Mouse (Mus musculus): ENCODE data around the gene Prmt7.
"Not testable (repeated sequence)": the region's sequence is repeated elsewhere in the genome, so short reads cannot be mapped to it uniquely, and the experiment has no call there.

Gene Prmt7

DNA sequence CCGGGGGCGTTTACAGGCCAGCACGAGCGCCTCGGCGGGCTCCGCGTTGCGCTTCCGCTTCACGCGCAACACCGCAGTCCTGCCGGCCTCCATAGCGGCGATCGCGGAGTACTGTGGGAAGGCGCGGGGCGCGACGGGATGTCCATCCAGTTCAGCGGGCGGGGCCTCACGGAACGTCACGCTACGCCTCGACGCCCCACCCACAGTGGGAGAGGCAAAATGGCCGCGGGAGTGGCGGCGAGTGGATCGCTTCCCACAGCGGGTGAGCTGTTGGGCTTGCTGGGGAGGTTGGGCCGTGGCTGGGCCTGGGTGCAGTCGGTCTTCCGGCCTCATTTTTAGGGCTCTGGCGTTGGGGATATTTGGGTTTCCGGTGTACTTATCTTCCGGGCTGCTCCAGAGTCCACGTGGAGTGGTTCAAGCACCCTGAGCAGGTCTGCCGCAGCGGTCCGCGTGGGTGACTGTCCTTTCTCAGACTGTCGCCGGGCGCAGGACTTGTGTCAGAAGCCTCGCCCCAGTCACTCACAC lies at the start of gene Prmt7, which contains the start of gene Slc7a6os:
TSS of gene Prmt7 (plus strand) at position 116 of the 525 bp plus-strand sequence.
TSS of gene Slc7a6os (minus strand) at position 115 of the 525 bp plus-strand sequence.
- DNase-seq: peak; percentile 94

DNA sequence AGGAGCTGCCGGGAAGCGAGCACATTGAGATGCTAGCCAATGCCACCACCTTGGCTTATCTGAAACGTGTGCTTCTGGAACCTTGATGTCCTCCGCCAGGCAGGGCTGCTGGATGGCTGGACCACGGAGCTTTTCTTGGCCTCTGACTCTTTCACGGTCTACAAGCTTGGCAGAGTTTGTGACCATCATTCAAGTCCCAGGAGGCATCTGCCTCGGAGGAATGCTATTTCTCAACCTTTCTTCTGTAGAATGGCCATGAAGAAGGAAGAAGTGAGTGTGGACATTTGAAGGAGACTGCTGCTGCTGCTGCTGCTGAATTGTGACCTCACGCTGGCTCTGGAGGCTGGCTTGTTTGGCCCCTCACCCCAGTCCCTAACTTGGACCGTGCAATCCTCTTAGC lies 47.5 kb upstream of the Prmt7 start:
- DNase-seq: no peak

GRCm38 (mm10) chr8:106165460-106165859 lies 45.3 kb upstream of the Prmt7 start:
- peak; percentile 78 for DNase-seq

DNA sequence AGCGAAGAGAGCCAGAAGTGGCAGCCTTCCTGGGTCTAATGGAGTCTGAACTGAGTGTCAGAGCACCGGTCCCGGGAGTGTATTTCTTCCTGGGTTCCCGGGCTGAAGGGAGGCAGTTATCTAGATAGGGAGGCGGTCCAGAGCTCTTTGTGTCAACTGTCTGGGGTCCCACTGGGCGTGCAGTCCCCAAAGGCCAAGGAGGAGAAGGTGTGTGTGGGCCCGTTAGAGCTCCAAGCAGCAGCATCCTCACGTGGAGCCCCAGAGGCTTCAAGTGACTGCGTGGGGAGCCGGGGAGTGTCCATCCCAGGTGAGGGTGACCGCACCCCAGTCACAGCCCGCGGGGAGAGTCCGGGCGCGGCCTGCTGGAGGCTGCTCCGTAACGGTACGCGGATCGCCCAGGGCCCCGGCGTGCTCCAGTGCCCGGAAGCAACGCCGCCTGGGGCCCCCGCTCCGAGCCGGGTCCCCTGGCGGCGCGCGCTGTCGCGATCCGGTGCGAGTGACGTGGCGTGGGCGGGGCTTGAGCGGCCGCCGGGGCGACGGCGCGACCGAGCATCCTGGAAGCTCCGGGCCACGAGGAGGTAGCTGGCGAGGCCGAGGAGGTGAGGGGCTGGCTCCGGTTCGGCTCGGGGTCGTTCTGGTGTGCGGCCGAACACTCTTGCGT lies 42.2 kb upstream of the Prmt7 start, which contains the start of gene Slc7a6:
TSS of gene Slc7a6 (plus strand) at position 502 of the 661 bp plus-strand sequence.
- DNase-seq: peak; percentile 95

- no peak for DNase-seq
Measured at GRCm38 (mm10) chr8:106169017-106169933, 41.5 kb upstream of the Prmt7 start.

DNA sequence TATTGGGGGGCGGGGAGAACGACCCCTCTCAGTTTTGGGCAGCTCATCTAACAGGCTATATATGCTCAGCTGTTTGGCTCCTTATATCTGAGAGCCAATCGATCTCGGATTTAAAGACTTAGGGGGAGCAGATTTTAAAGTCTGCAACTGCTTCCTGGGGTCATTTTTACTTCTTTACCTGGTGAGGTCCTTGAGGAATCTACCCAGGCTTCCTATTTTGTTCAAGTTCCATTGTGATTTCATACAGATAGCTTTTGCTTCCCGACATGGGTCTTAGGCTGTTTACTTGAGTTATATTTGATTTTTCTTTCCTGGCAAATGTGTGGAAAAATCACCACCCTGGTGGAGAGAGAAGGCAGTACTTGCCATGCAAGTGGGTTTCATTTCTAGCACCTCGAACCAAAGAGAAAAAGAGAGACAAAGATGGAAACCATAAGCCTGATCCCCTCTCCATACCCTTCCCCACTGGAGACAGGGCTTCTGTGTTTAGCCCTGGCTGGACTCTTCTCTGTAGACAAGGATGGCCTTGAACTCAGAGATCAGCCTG lies 40.7 kb upstream of the Prmt7 start:
- no peak for DNase-seq

- no peak for DNase-seq
Measured at GRCm38 (mm10) chr8:106173566-106173965, 37.2 kb upstream of the Prmt7 start.

DNA sequence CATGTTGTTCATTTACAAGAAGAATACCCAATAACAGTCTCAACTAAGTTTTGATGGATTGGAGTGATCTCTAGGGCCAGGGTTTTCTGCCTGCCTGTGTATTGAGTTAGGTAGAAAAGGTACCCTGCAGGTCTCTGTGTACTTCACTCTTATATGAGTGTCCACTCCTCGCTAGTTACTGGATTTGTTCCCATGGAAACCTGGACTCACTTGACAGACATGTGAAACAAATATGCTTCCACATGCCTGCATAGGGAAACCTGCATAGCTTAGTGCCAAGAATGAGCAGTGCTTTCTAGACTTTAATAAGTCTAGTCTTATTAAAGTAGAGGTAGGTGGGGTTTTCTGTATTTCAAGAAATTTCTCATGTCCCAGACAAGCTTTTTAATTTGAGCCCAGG lies 33.8 kb upstream of the Prmt7 start:
- DNase-seq: no peak

DNA sequence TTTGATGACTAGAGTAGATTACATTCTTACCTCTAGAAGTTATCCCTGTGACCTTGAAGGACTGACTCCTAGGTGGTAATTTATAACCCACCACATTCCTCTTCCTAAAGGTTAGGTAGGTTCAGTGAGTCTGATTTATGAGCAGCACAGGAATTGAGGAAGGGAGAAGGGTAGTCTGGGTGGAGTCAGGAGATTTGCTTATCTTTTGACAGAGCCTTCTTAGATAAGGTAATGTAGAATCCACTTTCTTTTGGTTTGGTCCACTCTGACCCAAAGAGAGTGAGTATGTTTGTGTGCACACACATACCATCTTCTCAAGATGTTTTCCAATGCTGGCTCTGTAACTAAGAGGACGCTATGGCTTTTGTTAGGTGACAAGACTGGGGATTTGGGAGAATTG lies 33.1 kb upstream of the Prmt7 start:
- DNase-seq: no peak

- no peak for DNase-seq
Measured at GRCm38 (mm10) chr8:106178428-106178827, 32.3 kb upstream of the Prmt7 start.

DNA sequence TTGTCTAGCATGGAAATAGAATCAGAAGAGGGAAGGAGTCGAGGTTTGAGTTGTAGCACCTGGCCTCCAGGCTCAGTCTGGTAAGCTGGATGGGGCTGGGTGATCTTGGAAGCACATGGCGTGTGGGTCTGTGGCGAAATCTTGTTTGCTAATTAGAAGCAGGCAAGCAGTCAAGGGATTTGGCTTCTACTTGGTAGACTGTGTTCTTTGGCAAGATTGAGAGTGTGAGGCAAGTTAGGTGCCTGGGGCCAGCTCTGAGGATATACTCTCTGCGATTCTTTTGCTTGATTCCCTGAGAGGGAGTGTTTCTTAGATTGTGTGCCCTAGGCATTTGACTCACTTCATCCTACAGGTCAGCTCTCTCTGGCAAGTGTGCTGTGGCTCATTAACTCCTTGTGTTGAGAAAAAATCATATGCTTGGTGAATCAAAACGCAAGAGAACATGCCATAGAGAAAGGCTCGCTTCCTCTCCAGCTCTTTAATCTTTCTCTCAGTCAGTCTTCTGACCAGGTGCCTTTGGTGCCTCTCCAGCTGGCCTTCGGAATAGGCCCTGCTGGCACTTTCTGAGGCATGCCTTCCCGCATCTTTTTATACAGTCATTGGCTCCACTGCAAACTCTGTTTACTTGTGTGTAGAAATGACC lies 25.0 kb upstream of the Prmt7 start:
- no peak for DNase-seq

- DNase-seq: no peak
Measured at GRCm38 (mm10) chr8:106186394-106186793, 24.3 kb upstream of the Prmt7 start.

GRCm38 (mm10) chr8:106189162-106189561 lies 21.6 kb upstream of the Prmt7 start:
- DNase-seq: no peak

DNA sequence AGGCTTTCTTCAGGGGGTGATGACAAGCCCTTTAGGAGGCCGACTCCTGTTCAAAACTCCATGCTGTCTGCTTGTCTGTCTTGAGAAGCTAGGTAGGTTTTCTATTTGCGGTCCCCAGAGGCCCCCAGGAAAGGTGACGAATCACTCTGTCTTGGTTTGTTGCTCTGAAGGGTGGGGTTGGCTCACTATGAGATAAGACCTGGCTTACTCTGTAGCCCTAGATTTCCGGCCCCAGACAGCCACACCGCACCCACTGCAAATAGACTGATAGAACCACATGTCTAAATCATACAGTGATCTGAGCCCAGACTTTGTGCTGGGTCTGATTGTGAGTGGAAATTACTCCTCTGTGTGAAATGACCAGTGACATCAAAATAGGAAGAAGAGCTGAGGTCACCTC lies 19.1 kb upstream of the Prmt7 start:
- DNase-seq: no peak

GRCm38 (mm10) chr8:106193162-106193561 lies 17.6 kb upstream of the Prmt7 start:
- no peak for DNase-seq

GRCm38 (mm10) chr8:106194062-106194461 lies 16.7 kb upstream of the Prmt7 start:
- no peak for DNase-seq

DNA sequence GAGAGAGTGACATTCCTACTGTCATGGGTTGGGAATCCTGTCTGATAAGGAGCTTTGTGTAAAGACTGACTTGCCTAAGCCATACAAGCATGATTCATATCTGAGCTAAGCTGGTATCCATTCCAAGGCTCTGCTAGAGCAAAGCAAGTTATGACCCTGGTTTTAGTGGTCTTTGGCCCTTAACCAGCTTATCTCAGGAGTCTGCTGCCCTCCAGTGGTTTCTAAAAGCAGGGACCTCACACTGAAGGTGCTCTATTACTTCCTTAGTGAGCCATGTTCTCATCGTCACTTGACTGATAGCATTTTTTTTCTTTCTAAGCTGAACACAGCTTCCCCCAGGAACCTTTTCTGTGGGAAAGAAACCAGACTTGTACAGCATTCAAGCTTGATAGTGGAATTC lies 12.0 kb upstream of the Prmt7 start:
- DNase-seq: peak; percentile 37

GRCm38 (mm10) chr8:106199596-106199995 lies 11.1 kb upstream of the Prmt7 start:
- not testable (repeated sequence) for DNase-seq

DNA sequence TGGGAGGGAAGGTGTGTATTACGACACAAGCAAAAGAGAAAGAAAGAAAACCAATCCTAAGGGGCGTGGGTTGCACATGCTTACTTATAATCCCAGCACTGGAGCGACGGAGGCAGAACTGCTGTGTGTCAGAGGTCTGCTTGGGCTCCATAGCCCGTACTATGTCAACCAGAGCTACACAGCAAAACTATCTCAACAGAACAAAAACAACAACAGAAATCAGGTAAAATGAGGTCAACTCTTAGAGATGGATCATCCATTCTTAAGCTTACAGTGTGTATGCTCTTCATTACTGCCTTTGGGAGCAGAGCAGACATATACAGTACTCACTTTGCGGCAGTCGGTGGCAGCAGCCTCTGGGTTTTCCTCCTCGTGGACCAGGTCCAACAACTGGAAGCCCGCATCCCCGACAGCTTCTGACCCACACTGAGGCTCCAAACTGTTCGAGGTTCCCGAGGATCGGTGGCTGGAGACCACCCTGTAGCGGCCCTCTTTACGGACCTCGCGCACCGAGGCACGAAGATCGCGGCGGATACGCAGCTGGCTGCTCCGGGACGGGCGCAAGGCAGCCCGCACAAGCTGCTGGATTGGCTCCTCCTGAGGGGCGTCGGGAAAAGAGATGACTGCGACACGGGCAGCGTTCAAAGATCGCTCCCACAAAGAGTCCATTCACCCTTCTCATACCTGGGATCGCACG lies 553 bp upstream of the Prmt7 start:
- no peak for DNase-seq

DNA sequence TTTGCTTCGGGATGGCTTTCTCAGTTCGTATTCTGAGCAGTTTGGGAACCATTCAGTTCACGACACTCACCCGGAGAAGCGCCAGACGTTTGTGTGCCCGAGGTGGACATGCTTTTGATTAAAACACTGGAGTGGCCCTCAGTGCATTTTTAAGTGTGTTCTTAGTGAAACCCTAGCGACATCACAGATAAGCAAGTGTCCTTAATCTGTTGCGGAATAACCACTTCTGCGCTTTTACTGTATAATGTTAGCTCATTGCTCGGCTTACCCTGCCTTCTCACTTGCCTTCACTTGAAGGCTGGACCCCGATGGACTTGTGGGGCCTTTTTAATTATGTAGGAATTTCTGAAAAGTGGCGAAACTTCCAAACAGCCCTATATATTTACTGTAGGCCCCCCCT lies 685 bp downstream of the Prmt7 start:
- no peak for DNase-seq

- DNase-seq: no peak
Measured at GRCm38 (mm10) chr8:106213959-106214358, 3.2 kb downstream of the Prmt7 start.

- DNase-seq: no peak
Measured at GRCm38 (mm10) chr8:106219620-106220019, 8.9 kb downstream of the Prmt7 start.

Measured in thymus, postnatal 25 days (tissue).